Mouse (Mus musculus): Measurements from ENCODE around the gene Rraga.

DNA sequence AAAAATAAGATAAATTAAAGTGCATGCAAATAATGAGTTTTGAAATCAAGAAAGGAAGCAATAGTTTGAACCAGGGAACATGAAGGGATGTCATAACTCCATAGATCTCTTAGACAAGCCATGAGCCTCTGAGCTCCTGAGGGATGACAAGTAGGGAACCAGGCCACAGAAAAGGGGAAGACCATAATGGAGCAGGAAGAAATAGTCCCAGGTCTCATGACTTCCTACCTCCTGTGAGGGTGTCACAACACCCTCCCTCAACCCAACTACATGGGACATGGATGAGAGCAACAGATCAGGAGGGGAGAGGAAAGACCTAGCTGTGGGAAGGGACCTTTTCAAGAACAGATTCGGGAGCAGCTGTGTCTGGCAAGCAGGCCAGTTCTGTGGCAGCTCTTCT, 33.9 kb upstream of the Rraga start:
- no peak for TF ChIP-seq GATA1 (IDR thresholded peaks at IDR 0.05; ENCODE audit: borderline replicate concordance, low read length)
- no peak for TF ChIP-seq CTCF (IDR thresholded peaks at IDR 0.05; ENCODE audit: low read depth, low read length)

Data from G1E (cell line).